Mouse (Mus musculus) heart, adult 2 months (tissue): ENCODE data around the gene Slc25a17. TPM values are rescaled to one million over a fixed set of nuclear protein-coding genes. Genes with fewer than 3 reads are reported as not detected.

Experiments used
- DNase-seq, 2 experiments: peaks; one replicate each; pipeline ENCODE4 v3.0.0; 2021
- H3K27ac ChIP-seq: fragments of 200-600 bp; 2 replicates; pipeline ENCODE4 v1.8.1; 2022
- H3K27me3 ChIP-seq: fragments of 200-500 bp; 2 replicates; pipeline ENCODE4 v1.6.1; 2012; ENCODE audit warnings: mild to moderate bottlenecking, low read length, inconsistent platforms, mixed read lengths; ENCODE audit not compliant: control insufficient read depth, insufficient read depth
- H3K36me3 ChIP-seq: fragments of 200-500 bp; 2 replicates; pipeline ENCODE4 v1.6.1; 2012; ENCODE audit warnings: low read length, inconsistent platforms; ENCODE audit not compliant: control insufficient read depth, insufficient read depth
- H3K4me1 ChIP-seq: fragments of 200-500 bp; 2 replicates; pipeline ENCODE4 v1.6.1; 2011; ENCODE audit warnings: low read length; ENCODE audit not compliant: control insufficient read depth, insufficient read depth
- H3K4me3 ChIP-seq: fragments of 200-600 bp; 2 replicates; pipeline ENCODE4 v1.8.1; 2022
- H3K79me2 ChIP-seq: fragments of 200-500 bp; replicated peaks from 2 replicates; pipeline ENCODE4 v1.6.1; 2012; ENCODE audit warnings: mild to moderate bottlenecking, inconsistent platforms, low read length, moderate library complexity, mixed read lengths; ENCODE audit not compliant: control insufficient read depth, insufficient read depth
- H3K9ac ChIP-seq: fragments of 200-500 bp; 2 replicates; pipeline ENCODE4 v1.6.1; 2012; ENCODE audit warnings: low read depth, mild to moderate bottlenecking, control low read depth, inconsistent platforms, low read length, mixed read lengths
- CTCF ChIP-seq: fragments of 200-600 bp; IDR thresholded peaks from 2 replicates; pipeline ENCODE4 v1.8.1; 2022; ENCODE audit warnings: antibody characterized with exemption, mild to moderate bottlenecking, moderate library complexity
- EP300 ChIP-seq: fragments of 200-500 bp; IDR thresholded peaks from 2 replicates; pipeline ENCODE4 v1.6.1; 2011; ENCODE audit warnings: low read depth, low read length, control low read depth; ENCODE audit not compliant: insufficient read depth
- POLR2A ChIP-seq: fragments of 200-500 bp; IDR thresholded peaks from 2 replicates; pipeline ENCODE4 v1.6.1; 2011; ENCODE audit warnings: mild to moderate bottlenecking, low read depth, low read length, control low read depth; ENCODE audit not compliant: insufficient read depth
- WGBS: fragments of 180-500 bp; shearing (Covaris S2); methylation state at CpG from one replicate; pipeline ENCODE4 v1.1.7; 2018; 5-methylcytosine and 5-hydroxymethylcytosine counted together
- intact Hi-C: fragments of 180-260 bp; cut with DNase I; formaldehyde crosslinking; loops from one replicate; pipeline ENCODE4 v1.15.1; 2025
- polyA plus RNA-seq: library from polyadenylated mRNA; depleted of rRNA; stranded (reverse); fragments of >200 nt; gene quantifications from 2 replicates; pipeline ENCODE4 v1.2.3, GENCODE M21; 2012
- total RNA-seq, 2 experiments: library from RNA; stranded (reverse); gene quantifications; 2 replicates each; pipeline ENCODE4 v1.2.3; 2021

The Slc25a17 gene
- total and polyA plus RNA-seq, 3 experiments: 13.0 to 15.7 (median 15.1) TPM

DNA sequence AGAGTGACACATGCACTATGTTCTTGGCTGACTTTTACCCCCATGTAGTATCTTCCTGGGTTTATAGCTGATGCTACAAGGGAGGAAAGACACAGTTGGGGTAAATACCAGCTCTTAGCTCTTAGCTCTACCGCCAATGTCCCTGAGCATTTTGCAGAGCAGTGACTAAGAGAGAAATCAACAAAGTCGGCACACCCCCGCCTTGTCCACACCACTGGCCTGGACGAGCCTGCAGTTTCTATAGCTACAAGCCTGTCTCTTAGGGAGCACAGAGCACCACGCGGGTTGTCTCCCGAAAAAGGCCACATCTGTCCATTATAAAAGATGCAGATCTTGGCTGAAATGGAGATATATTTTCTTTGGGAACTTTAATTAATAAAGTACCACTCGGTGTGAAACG lies 69.9 kb downstream of the Slc25a17 start:
- Histone ChIP-seq H3K27me3 (no peaks in the 10 kb centered on the region), H3K79me2 (no peaks in the 10 kb centered on the region), H3K4me1 (no peaks in the 10 kb centered on the region), H3K36me3 (no peaks in the 10 kb centered on the region), H3K27ac (peak overlapping the region; percentile 54), H3K9ac (no peak overlapping the region), H3K4me3 (no peak overlapping the region)
- WGBS: 71% methylated on average over 9 of the region's 9 CpGs
- intact Hi-C loops: no loop called here
- no peak for DNase-seq
- TF ChIP-seq POLR2A (no peak), EP300 (no peak), CTCF (no peak)

DNA sequence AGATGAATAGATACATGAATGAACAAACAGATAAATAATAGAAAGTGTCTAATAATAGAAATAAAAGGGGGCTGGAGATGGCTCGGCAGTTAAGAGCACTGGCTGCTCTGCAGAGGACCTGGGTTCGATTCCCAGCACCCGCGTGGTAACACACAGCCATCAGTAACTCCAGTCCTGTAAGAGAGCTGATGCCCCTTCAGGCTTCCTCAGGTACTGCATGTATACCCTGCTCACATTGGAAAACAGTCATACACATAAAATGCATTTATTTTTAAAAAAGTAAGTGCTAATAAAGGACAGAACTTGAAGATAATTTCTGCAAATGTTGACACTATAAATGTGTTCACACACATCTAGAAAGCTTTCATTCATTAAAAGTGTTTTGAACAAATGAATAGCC lies 70.4 kb downstream of the Slc25a17 start:
- H3K27ac ChIP-seq: no peak overlapping the region
- intact Hi-C loops: no loop called here
- no peak for DNase-seq
- H3K27me3 ChIP-seq: no peaks in the 10 kb centered on the region
- H3K4me3 ChIP-seq: no peak overlapping the region
- no peaks in the 10 kb centered on the region for H3K36me3 ChIP-seq
- WGBS: 93% methylated on average over 4 of the region's 4 CpGs
- no peaks in the 10 kb centered on the region for H3K4me1 ChIP-seq
- no peaks in the 10 kb centered on the region for H3K79me2 ChIP-seq
- TF ChIP-seq EP300: no peak
- TF ChIP-seq CTCF: peak; percentile 56
- no peak overlapping the region for H3K9ac ChIP-seq

DNA sequence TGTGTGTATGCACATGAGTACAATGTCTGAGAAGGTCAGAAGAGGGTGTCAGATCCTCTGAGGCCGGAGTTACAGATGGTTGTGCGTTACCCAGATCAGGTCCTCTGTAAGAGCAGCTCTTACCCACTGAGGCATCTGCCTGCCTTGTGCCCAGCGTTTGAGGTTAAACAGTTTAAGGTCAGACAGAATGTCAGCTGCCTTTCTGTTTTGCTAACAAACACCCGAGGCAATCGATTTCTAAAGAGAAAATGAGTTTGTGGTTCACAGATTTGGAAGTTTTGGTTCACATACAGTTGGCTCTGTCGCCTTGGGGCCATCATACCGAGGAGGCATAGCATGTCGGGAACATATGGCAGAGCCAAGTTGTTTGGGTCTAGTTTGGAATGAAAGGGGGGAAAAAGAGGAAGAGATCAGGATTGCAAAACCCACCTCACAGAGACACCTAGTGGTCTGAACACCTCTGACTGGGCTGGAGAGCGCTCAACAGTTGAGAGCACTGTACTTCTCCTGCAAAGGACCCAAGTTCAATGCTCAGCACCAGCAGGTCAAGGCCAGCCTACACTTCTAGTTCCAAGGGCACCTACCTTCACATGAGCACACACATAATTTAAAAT lies 76.4 kb downstream of the Slc25a17 start:
- no peaks in the 10 kb centered on the region for H3K4me1 ChIP-seq
- H3K4me3 ChIP-seq: no peak overlapping the region
- H3K27me3 ChIP-seq: no peaks in the 10 kb centered on the region
- H3K27ac ChIP-seq: no peak overlapping the region
- H3K36me3 ChIP-seq: no peaks in the 10 kb centered on the region
- TF ChIP-seq CTCF (peak; percentile 28), EP300 (no peak)
- no peak overlapping the region for H3K9ac ChIP-seq
- intact Hi-C loops: no loop called here
- WGBS: 83% methylated on average over 9 of the region's 9 CpGs
- H3K79me2 ChIP-seq: no peaks in the 10 kb centered on the region
- DNase-seq: no peak

DNA sequence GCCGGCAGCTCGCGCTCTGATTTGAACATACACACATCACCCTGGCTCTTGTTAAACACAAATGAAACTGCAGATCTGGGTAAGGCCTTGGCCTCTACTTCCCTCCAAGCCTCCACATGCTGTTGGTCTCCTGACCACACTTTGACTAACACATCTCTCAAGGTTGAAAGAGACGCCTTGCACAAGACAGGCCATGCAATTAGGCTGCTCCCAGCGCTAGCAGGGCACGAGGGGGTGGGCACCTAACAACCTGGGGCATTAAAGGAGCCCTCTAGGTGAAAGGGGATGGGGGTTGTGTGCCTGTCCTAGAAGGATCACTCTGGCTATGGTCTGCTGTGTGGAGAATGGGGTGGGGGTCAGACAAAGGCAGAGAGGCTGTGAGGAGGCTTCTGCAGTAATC lies 81.9 kb downstream of the Slc25a17 start:
- 90% methylated on average over 6 of the region's 6 CpGs for WGBS
- no peak for TF ChIP-seq CTCF
- no peak for TF ChIP-seq POLR2A
- no peak for TF ChIP-seq EP300

DNA sequence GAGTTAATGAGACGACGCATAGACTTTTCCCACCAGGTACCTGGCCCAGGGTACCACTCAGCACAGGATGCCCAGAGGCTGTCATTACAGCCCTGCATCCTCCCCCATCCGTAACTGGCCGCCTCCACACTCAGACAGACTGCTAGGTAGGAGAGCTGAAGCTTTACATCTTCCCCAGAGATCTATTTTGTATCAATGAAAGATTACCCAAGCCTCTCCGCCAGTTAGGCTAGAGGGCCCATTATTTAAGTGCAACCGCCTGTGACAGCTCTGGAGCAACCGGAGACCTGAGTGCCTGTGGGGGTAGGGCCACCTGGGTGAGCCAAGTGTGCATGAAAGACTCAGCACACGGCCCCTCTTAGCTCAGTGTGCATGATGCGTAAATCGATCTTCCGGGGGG lies 82.7 kb downstream of the Slc25a17 start:
- no peak for TF ChIP-seq POLR2A
- no peak for TF ChIP-seq EP300
- no peak for TF ChIP-seq CTCF
- WGBS: 65% methylated on average over 11 of the region's 11 CpGs
- H3K4me1 ChIP-seq: no peaks in the 10 kb centered on the region
- H3K4me3 ChIP-seq: no peak overlapping the region
- H3K36me3 ChIP-seq: no peaks in the 10 kb centered on the region
- intact Hi-C loops: no loop called here
- no peaks in the 10 kb centered on the region for H3K79me2 ChIP-seq
- H3K9ac ChIP-seq: no peak overlapping the region
- no peak for DNase-seq
- H3K27ac ChIP-seq: no peak overlapping the region
- H3K27me3 ChIP-seq: no peaks in the 10 kb centered on the region

More for the DNA sequence above, 81.9 kb downstream of the Slc25a17 start:
- intact Hi-C loops: no loop called here
- Histone ChIP-seq H3K27ac (no peak overlapping the region), H3K4me1 (no peaks in the 10 kb centered on the region), H3K4me3 (no peak overlapping the region), H3K9ac (no peak overlapping the region), H3K36me3 (no peaks in the 10 kb centered on the region), H3K79me2 (no peaks in the 10 kb centered on the region), H3K27me3 (no peaks in the 10 kb centered on the region)
- no peak for DNase-seq

DNA sequence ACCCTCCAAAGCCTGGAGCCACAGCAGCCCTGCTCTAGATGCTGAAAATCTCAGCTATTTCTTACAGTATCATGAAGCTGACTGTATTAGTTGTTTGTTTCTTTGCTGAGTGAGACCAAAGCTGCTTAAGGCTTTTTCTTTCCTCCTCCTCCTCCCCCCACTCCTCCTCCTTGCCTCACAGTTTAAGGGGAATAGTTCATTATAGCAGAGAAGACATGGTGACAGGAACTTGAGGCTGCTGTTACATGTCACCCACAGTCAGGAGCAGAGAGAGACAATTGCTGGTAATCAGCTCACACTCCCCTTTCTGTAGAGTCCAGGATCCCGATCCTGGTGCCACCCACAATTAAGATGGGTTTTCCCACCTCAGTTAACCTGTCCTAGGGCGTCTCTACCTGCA lies 87.3 kb downstream of the Slc25a17 start:
- Histone ChIP-seq H3K9ac (no peak overlapping the region), H3K79me2 (no peaks in the 10 kb centered on the region), H3K36me3 (no peaks in the 10 kb centered on the region), H3K4me3 (no peak overlapping the region), H3K4me1 (no peaks in the 10 kb centered on the region; the same call in 1 of the 2 replicates), H3K27ac (no peak overlapping the region), H3K27me3 (no peaks in the 10 kb centered on the region)
- DNase-seq: no peak
- intact Hi-C loops: no loop called here
- whole genome bisulfite sequencing: 55% methylated on average over 2 of the region's 2 CpGs
- TF ChIP-seq EP300 (no peak), POLR2A (no peak), CTCF (no peak)
